Mouse (Mus musculus) central nervous system, embryonic 11.5 days (tissue): ENCODE measurements around the gene Plcb4. TPM values are rescaled to one million over a fixed set of nuclear protein-coding genes. Genes with fewer than 3 reads are reported as not detected.

Experiments
- polyA plus RNA-seq: library from polyadenylated mRNA; depleted of rRNA; stranded (reverse); fragments of >200 nt; gene quantifications from 2 replicates; pipeline ENCODE4 v1.2.3, GENCODE M21; 2012; rRNA removed

Gene Plcb4
- polyA plus RNA-seq = 17.9 and 22.3 TPM in 2 replicates

DNA sequence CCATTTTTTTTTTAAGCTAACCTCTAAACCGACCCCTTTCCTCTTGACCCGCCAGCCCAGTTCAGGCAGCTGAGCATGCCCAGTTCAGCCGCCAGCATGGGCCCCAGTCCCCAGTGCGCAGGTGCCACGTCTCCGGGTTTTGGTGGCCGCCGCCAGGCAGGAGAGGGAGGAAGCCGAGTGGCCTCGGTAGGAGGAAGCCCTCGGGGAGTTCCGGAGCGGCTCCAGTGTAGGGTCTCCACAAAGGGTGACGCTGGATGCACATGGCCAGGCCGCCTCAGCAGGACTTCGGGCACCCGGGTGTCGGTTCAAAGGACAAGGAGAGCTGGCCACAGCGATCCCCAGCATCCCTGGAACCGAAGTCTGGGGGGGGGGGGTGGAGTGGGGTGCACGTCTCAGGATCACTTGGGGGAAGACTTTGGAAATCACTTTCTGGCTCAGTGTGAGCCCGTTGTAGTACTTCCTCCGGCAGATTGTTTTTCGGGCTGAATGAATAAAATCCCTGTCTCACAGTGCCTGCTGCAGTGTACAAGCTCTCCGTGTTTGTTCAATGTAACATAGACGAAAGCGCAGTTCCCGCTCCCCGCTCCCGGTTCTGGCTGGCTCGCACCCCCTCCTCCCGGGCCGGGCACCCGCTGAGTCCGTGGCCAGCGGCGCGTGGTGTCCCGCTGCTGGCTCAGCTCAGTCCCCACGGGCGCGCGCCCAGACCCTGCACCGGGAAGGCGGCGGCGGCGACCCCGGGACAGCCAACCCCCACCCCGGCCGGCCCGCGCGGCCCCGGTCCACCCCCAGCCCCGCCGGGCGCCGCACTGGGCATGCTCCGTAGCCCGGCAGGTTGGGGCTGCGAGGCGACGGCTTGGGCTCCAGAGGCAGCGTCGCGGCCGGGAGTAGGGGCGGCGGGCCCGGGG, at the start of gene Plcb4:
TSS of gene Plcb4 (plus strand) at position 526 of the 905 bp plus-strand sequence.

DNA sequence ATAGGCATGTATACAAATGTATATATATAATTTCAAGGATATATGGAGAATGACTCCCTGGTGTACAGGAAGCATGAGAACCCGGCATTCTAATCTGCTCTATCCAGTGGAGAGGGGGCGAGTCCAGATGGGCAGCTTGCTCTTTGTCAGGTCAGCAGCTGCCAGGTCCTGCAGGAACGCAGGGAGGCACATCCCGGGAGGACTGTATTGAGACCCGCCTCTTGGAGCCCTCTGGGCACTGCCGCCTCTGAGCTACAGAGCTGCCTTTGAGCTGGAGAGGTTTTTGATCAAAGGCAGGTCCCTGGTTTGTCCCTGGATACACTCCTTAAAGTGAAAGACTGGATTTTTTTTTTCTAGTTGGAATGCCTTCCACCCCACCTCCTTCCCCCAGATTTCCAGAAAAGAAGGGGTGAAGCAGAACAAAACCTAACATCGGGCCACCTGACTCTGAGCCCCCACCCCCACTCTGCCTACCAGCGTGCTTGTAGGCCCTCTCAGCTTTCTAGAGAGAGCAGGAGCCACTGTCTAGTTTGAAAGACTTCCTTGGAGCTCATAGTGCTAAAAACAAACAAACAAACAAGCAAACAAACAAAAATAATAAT, 393.0 kb downstream of the Plcb4 start, which contains the start of gene Lamp5:
TSS of gene Lamp5 (plus strand) at position 552 of the 602 bp plus-strand sequence.

